Mouse (Mus musculus): ENCODE data around the gene Nbeal1. TPM values are rescaled to one million over a fixed set of nuclear protein-coding genes. Genes with fewer than 3 reads are reported as not detected.
A peak's percentile ranks its signal among the peaks of the same experiment; 100 is the strongest.
"Not testable (repeated sequence)": the region's sequence is repeated elsewhere in the genome, so short reads cannot be mapped to it uniquely, and the experiment has no call there.

Gene Nbeal1
- polyA plus RNA-seq (2015; fragmentation: Nextera tagmentation; extraction: Ambion mirVana): 7.7 and 8.2 TPM in 2 replicates

DNA sequence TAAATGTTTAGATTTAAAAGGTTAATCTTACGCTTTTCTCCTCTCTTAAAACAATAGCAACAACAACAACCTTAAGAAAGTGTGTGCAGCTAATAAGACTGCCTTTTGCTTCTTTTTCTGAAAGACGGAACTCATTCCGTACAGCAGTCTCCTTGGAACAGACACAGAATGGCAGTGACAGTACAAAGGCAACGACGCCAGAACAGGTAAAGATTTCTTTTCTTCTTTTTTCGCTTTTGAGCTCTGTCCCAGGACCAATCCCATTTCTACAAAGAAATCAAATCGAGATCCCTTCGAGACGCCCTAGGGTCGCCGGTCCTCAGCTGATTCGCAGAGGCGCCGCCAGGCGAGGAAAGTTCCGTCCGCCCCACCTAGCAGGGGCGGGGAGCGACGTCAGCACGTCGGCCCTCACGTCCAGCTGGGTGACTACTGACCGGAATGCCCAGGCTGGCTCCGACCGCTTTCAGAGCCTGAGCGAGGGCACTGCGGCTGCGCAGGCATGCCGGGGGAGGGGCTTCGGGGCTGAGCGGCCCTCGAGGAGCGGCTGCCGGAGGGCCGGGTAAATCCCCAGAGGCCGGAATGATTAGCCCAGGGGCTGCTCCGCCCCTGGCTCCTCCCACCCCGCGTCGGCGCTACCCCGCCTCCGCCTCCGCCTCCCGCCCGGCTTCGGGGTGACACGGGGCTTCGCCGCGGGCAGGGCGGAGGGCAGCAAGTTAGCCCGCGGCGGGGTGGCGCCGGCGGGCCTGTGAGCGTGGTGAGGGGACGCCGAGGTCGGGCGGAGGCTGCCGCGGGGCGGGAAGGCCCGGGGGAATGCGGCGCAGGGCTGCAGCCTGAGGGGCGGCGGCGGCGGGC, at the start of gene Nbeal1:
Nbeal1 (plus strand) TSS at position 668 of the 852 bp plus-strand sequence.
- Histone ChIP-seq H3K27ac (replicated peaks) (peak within 1 kb of the TSS; percentile 86), H3K4me2 (replicated peaks) (peak within 1 kb of the TSS; percentile 56), H3K27me3 (no peaks in the 10 kb centered on the region), H3K9ac (replicated peaks) (peak within 1 kb of the TSS; percentile 77), H3K4me3 (peak within 1 kb of the TSS; percentile 78), H3K4me1 (peaks cover 16% of the 10 kb centered on the region), H3K9me3 (no peaks in the 10 kb centered on the region), H3K36me3 (no peaks in the 10 kb centered on the region)
- WGBS: under 1% methylated on average over 70 of the region's 74 CpGs
- ATAC-seq (replicated peaks): peak; percentile 99

DNA sequence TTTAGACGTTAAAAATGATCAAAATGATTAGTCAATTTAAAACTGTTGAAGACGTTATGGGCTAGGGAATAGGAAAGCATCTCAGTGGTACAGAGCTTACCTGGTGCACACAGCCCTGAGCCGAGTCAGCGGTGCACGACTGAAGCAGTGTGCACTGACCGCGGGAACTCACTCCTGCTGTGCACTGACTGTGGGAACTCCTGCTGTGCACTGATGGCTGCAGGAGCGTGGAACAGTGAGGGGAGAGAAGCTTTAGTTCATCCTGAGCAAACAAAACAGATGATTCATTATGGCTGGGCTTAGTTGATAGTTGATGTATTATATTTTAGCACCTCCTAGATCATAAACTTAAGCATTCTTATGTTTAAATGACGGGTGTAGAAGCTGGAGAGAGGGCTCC, 43.1 kb upstream of the Nbeal1 start:
- no peak for ATAC-seq (replicated peaks)
- H3K27ac ChIP-seq (replicated peaks): no peak overlapping the region
- H3K4me2 ChIP-seq (replicated peaks): no peak overlapping the region
- WGBS: 39% methylated on average over 9 of the region's 9 CpGs
- H3K36me3 ChIP-seq: peaks cover 4% of the 10 kb centered on the region; the same call in 1 of the 2 replicates
- H3K4me3 ChIP-seq: no peak overlapping the region
- no peaks in the 10 kb centered on the region for H3K9me3 ChIP-seq
- H3K9ac ChIP-seq (replicated peaks): no peak overlapping the region
- no peaks in the 10 kb centered on the region for H3K4me1 ChIP-seq
- no peaks in the 10 kb centered on the region for H3K27me3 ChIP-seq

DNA sequence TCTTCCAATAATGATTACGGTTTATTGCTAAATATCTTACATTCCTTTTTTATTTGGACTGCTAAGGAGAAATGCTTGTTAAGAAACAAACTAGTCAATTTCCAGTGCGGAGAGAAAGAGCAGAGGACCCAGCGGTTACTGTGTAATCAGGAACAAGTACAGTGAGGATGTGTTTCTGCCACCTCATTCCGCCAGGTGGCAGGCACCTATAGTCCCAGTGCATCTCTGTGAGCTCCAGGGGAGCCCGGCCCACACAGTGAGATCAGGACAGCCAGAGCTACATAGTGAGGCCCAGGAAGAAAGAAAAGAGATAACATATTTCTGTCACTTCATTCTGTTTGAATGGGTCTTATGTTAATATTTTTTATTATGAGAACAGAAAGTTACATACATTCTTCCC, 27.7 kb upstream of the Nbeal1 start:
- Histone ChIP-seq H3K27me3 (no peaks in the 10 kb centered on the region), H3K27ac (replicated peaks) (no peak overlapping the region), H3K4me1 (no peaks in the 10 kb centered on the region), H3K4me2 (replicated peaks) (no peak overlapping the region), H3K9ac (replicated peaks) (no peak overlapping the region), H3K9me3 (no peaks in the 10 kb centered on the region), H3K36me3 (peaks cover 3% of the 10 kb centered on the region; the same call in 1 of the 2 replicates), H3K4me3 (no peak overlapping the region)
- ATAC-seq (replicated peaks): no peak
- WGBS: 76% methylated on average over 5 of the region's 5 CpGs

DNA sequence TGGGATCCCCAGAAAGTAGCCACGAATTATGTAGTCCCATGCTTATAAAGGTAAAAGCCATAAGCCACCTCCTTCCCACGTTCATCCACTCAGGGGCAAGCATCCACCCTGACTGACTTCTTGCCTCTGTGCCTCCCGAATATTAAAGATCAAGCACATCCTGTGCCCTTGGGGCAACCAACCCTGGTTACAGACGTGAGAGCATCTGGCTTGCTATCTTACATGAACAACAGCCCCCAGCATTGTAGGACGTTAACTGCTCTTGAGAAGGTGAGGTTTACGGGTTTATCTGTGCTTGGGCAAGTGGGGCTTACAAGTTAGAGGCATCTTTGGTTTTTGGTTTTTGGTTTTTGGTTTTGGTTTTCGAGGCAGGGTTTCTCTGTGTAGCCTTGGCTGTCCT, 23.7 kb upstream of the Nbeal1 start:
- WGBS: 85% methylated on average over 7 of the region's 7 CpGs
- Histone ChIP-seq H3K36me3 (no peaks in the 10 kb centered on the region), H3K27me3 (no peaks in the 10 kb centered on the region), H3K27ac (replicated peaks) (no peak overlapping the region), H3K4me1 (no peaks in the 10 kb centered on the region), H3K9me3 (no peaks in the 10 kb centered on the region), H3K4me3 (no peak overlapping the region), H3K4me2 (replicated peaks) (no peak overlapping the region), H3K9ac (replicated peaks) (no peak overlapping the region)
- no peak for ATAC-seq (replicated peaks)

DNA sequence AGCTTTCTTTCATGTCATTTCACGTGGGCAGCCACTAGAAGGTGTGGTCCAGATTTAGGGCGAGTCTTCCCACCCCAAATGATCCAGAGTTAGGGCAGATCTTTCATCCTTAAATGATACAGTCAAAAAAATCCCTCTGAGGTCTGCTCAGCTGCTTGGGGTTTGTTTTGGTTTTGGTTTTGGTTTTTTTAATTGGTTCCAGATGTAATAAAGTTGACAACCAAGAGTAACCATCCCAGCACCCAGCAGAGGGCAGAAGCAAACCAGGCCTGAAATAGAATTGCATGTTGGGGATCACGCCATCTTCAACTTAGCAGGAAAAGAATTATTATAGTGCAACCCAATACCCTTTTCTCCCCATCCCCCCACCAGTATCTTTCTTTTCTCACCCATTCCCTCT, 22.0 kb upstream of the Nbeal1 start:
- no peak overlapping the region for H3K4me2 ChIP-seq (replicated peaks)
- no peaks in the 10 kb centered on the region for H3K27me3 ChIP-seq
- H3K9me3 ChIP-seq: no peaks in the 10 kb centered on the region
- no peaks in the 10 kb centered on the region for H3K4me1 ChIP-seq
- H3K4me3 ChIP-seq: no peak overlapping the region
- ATAC-seq (replicated peaks): no peak
- no peak overlapping the region for H3K27ac ChIP-seq (replicated peaks)
- no peaks in the 10 kb centered on the region for H3K36me3 ChIP-seq
- 64% methylated on average over 3 of the region's 3 CpGs for WGBS
- H3K9ac ChIP-seq (replicated peaks): no peak overlapping the region

- no peaks in the 10 kb centered on the region for H3K9me3 ChIP-seq
- H3K36me3 ChIP-seq: no peaks in the 10 kb centered on the region
- WGBS: 93% methylated on average over 3 of the region's 3 CpGs
- H3K27ac ChIP-seq (replicated peaks): no peak overlapping the region
- H3K4me3 ChIP-seq: no peak overlapping the region
- no peaks in the 10 kb centered on the region for H3K27me3 ChIP-seq
- H3K9ac ChIP-seq (replicated peaks): no peak overlapping the region
- no peak overlapping the region for H3K4me2 ChIP-seq (replicated peaks)
- no peak for ATAC-seq (replicated peaks)
- no peaks in the 10 kb centered on the region for H3K4me1 ChIP-seq
Observed at GRCm38 (mm10) chr1:60163676-60164075, 16.7 kb upstream of the Nbeal1 start.

GRCm38 (mm10) chr1:60169626-60170025, 10.8 kb upstream of the Nbeal1 start:
- no peak for ATAC-seq (replicated peaks)
- Histone ChIP-seq H3K4me3 (no peak overlapping the region), H3K4me1 (no peaks in the 10 kb centered on the region), H3K36me3 (no peaks in the 10 kb centered on the region), H3K4me2 (replicated peaks) (no peak overlapping the region), H3K27ac (replicated peaks) (no peak overlapping the region), H3K27me3 (no peaks in the 10 kb centered on the region), H3K9me3 (no peaks in the 10 kb centered on the region), H3K9ac (replicated peaks) (no peak overlapping the region)
- WGBS: 83% methylated on average over 2 of the region's 2 CpGs

DNA sequence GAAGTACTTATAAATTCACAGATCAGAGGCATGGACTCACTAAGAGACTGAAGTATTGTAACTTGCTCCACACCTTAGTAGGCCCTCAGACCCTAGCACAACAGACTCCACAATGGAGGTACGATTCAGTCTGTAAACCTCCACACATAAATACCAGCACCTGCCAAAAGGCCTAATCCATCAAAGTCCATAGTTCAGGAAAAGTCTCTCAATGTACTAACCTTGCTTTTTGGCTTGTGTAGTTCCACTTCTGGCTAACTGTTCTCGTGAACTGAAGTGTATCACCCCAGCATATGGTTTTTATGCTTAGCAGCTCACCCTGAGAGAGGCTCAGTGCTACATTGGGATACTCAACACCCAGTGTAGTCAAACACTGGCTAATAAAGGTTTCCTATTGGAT, 10.1 kb upstream of the Nbeal1 start:
- Histone ChIP-seq H3K4me2 (replicated peaks) (no peak overlapping the region), H3K27ac (replicated peaks) (no peak overlapping the region), H3K9me3 (no peaks in the 10 kb centered on the region), H3K4me3 (no peak overlapping the region), H3K9ac (replicated peaks) (no peak overlapping the region), H3K36me3 (no peaks in the 10 kb centered on the region), H3K27me3 (no peaks in the 10 kb centered on the region), H3K4me1 (no peaks in the 10 kb centered on the region)
- WGBS: 83% methylated on average over 2 of the region's 2 CpGs
- no peak for ATAC-seq (replicated peaks)

- no peaks in the 10 kb centered on the region for H3K4me1 ChIP-seq
- H3K27me3 ChIP-seq: no peaks in the 10 kb centered on the region
- no peak for ATAC-seq (replicated peaks)
- H3K27ac ChIP-seq (replicated peaks): no peak overlapping the region
- H3K9ac ChIP-seq (replicated peaks): no peak overlapping the region
- no peak overlapping the region for H3K4me2 ChIP-seq (replicated peaks)
- H3K36me3 ChIP-seq: no peaks in the 10 kb centered on the region
- no peaks in the 10 kb centered on the region for H3K9me3 ChIP-seq
- no peak overlapping the region for H3K4me3 ChIP-seq
- 90% methylated on average over 3 of the region's 3 CpGs for WGBS
Observed at GRCm38 (mm10) chr1:60173119-60173518, 7.3 kb upstream of the Nbeal1 start.

- H3K27ac ChIP-seq (replicated peaks): not testable (repeated sequence)
Observed at GRCm38 (mm10) chr1:60177814-60178213, 2.6 kb upstream of the Nbeal1 start.

GRCm38 (mm10) chr1:60179376-60179775, 1.0 kb upstream of the Nbeal1 start:
- Histone ChIP-seq H3K4me2 (replicated peaks) (peak overlapping the region; percentile 56), H3K27me3 (no peaks in the 10 kb centered on the region), H3K4me1 (peaks cover 16% of the 10 kb centered on the region), H3K9ac (replicated peaks) (peak overlapping the region; percentile 77), H3K27ac (replicated peaks) (peak overlapping the region; percentile 86; the same call in 1 of the 2 replicates), H3K9me3 (no peaks in the 10 kb centered on the region), H3K4me3 (peak overlapping the region; percentile 78), H3K36me3 (no peaks in the 10 kb centered on the region)
- 20% methylated on average over 4 of the region's 4 CpGs for WGBS
- no peak for ATAC-seq (replicated peaks)

More at GRCm38 (mm10) chr1:60177814-60178213, 2.6 kb upstream of the Nbeal1 start:
- H3K36me3 ChIP-seq; H3K27me3 ChIP-seq; H3K9me3 ChIP-seq; ATAC-seq (replicated peaks); H3K4me2 ChIP-seq (replicated peaks); H3K9ac ChIP-seq (replicated peaks); H3K4me3 ChIP-seq: not testable (repeated sequence)
- peaks cover 16% of the 10 kb centered on the region for H3K4me1 ChIP-seq
- 91% methylated on average over 1 of the region's 1 CpGs for WGBS

GRCm38 (mm10) chr1:60180784-60181221, 404 bp downstream of the Nbeal1 start:
- WGBS: under 1% methylated on average over 30 of the region's 30 CpGs
- H3K9me3 ChIP-seq: no peaks in the 10 kb centered on the region

More at GRCm38 (mm10) chr1:60180784-60181221, 404 bp downstream of the Nbeal1 start:
- Histone ChIP-seq H3K4me2 (replicated peaks) (peak overlapping the region; percentile 56), H3K9ac (replicated peaks) (peak overlapping the region; percentile 77), H3K4me1 (peaks cover 16% of the 10 kb centered on the region), H3K4me3 (peak overlapping the region; percentile 78), H3K27ac (replicated peaks) (peak overlapping the region; percentile 86), H3K27me3 (no peaks in the 10 kb centered on the region), H3K36me3 (no peaks in the 10 kb centered on the region)
- ATAC-seq (replicated peaks): no peak

Measured in forebrain, embryonic 15.5 days (tissue).